Mouse (Mus musculus) R1 (cell line): ENCODE results near the gene Synpr.
"Not testable (repeated sequence)": the region's sequence is repeated elsewhere in the genome, so short reads cannot be mapped to it uniquely, and the experiment has no call there.

Experiments
- DNase-seq: peaks from one replicate; pipeline ENCODE4 v3.0.0-alpha.2; 2018; ENCODE audit warnings: low read depth, low spot score

Gene Synpr

GRCm38 (mm10) chr14:13284091-13284844, at the start of gene Synpr:
Gene Synpr, plus strand, starts transcription at chr14:13284780.
- DNase-seq = peak; percentile 93

GRCm38 (mm10) chr14:13236929-13237328, 47.7 kb upstream of the Synpr start:
- peak; percentile 27 for DNase-seq

GRCm38 (mm10) chr14:13247431-13247830, 37.1 kb upstream of the Synpr start:
- DNase-seq = peak; percentile 70

- DNase-seq = no peak
These were observed 35.2 kb upstream of the Synpr start for GRCm38 (mm10) chr14:13249361-13249760.

GRCm38 (mm10) chr14:13252594-13252993, 32.0 kb upstream of the Synpr start:
- DNase-seq = no peak

GRCm38 (mm10) chr14:13254741-13255140, 29.8 kb upstream of the Synpr start:
- DNase-seq = not testable (repeated sequence)

GRCm38 (mm10) chr14:13262406-13262805, 22.2 kb upstream of the Synpr start:
- DNase-seq = no peak

GRCm38 (mm10) chr14:13266331-13266730, 18.2 kb upstream of the Synpr start:
- no peak for DNase-seq

GRCm38 (mm10) chr14:13267181-13267580, 17.4 kb upstream of the Synpr start:
- DNase-seq = no peak

- no peak for DNase-seq
These were observed 1.4 kb upstream of the Synpr start for GRCm38 (mm10) chr14:13283211-13283610.

GRCm38 (mm10) chr14:13284845-13285198, 242 bp downstream of the Synpr start:
- no peak for DNase-seq

GRCm38 (mm10) chr14:13285341-13286130, 956 bp downstream of the Synpr start:
- no peak for DNase-seq

- no peak for DNase-seq
These were observed 9.6 kb downstream of the Synpr start for GRCm38 (mm10) chr14:13294200-13294599.

- no peak for DNase-seq
These were observed 29.7 kb downstream of the Synpr start for GRCm38 (mm10) chr14:13314323-13314722.

GRCm38 (mm10) chr14:13328461-13328860, 43.9 kb downstream of the Synpr start:
- no peak for DNase-seq

GRCm38 (mm10) chr14:13332497-13333306, 48.1 kb downstream of the Synpr start:
- no peak for DNase-seq

GRCm38 (mm10) chr14:13333372-13333771, 48.8 kb downstream of the Synpr start:
- DNase-seq = no peak

- no peak for DNase-seq
These were observed 51.6 kb downstream of the Synpr start for GRCm38 (mm10) chr14:13336162-13336561.

GRCm38 (mm10) chr14:13340688-13341087, 56.1 kb downstream of the Synpr start:
- no peak for DNase-seq

- no peak for DNase-seq
These were observed 59.7 kb downstream of the Synpr start for GRCm38 (mm10) chr14:13344240-13344639.

GRCm38 (mm10) chr14:13349170-13349865, 64.7 kb downstream of the Synpr start:
- DNase-seq = peak; percentile 84
